Mouse (Mus musculus): ENCODE measurements around the gene Sv2b.

- no peak for TF ChIP-seq CTCF (IDR thresholded peaks at IDR 0.05; ENCODE audit: borderline replicate concordance, insufficient read depth, low read length)
- TF ChIP-seq POLR2A (IDR thresholded peaks at IDR 0.05; ENCODE audit: low read depth, low read length), result no peak
Measured at GRCm38 (mm10) chr7:75077560-75078208, 231.4 kb downstream of the Sv2b start.

Data from embryonic fibroblast, embryonic 13.5 days (primary cell).